In genomic region chr19:5925311-5925855, GRCm38 (mm10) we compare ENCODE assay signal across 9 mouse cellular contexts. TPM values are rescaled to one million over a fixed set of nuclear protein-coding genes. Genes with fewer than 3 reads are reported as not detected.
DNase-seq lines count a peak whose midpoint lies in the region; ATAC-seq lines count a peak whose summit lies in the region.
"Had no signal": no experiment of that assay in that cellular context is flagged by ENCODE, and none has a peak within 500 bp of the region (broad histone marks: within the 10 kb centered on the region; RNA-seq: fewer than 3 reads in every experiment).

No protein-coding gene starts in this region.

- no peak for DNase-seq in kidney, postnatal 36 days
- no peak for DNase-seq in hindbrain, embryonic 14.5 days (ENCODE audit: low spot score)
- DNase-seq in midbrain, embryonic 14.5 days: no peak
- DNase-seq in left cerebral cortex, adult 8-10 months (ENCODE audit: low spot score in 2 of 2): no peak
- DNase-seq in layer of hippocampus, postnatal 14 days (ENCODE audit: low spot score in 2 of 2): no peak
- no peak for DNase-seq in gastrocnemius, postnatal 36 days

- H3K4me1 ChIP-seq in kidney, embryonic 16.5 days (ENCODE audit: insufficient read depth, low read length): peaks cover 68% of the 10 kb centered on the region
- H3K4me1 ChIP-seq in brown adipose tissue, adult 24 weeks (ENCODE audit: control insufficient read depth, insufficient read depth, insufficient read length, low read length): peaks cover 21% of the 10 kb centered on the region
- H3K4me1 ChIP-seq in hindbrain, embryonic 14.5 days (replicated peaks; ENCODE audit: control insufficient read depth, insufficient read depth, low read length): peaks cover 16% of the 10 kb centered on the region; the same call in 1 of the 2 replicates
- H3K4me1 ChIP-seq in midbrain, embryonic 14.5 days (ENCODE audit: control insufficient read depth, insufficient read depth, low read length): peaks cover 12% of the 10 kb centered on the region

- peak overlapping the region; percentile 84 for H3K9ac ChIP-seq in kidney, embryonic 16.5 days (replicated peaks; ENCODE audit: low read length)
- peak overlapping the region; percentile 70 for H3K9ac ChIP-seq in hindbrain, embryonic 14.5 days
- peak overlapping the region; percentile 62 for H3K9ac ChIP-seq in midbrain, embryonic 14.5 days (replicated peaks; ENCODE audit: low read length)

- no peaks in the 10 kb centered on the region for H3K36me3 ChIP-seq in kidney, embryonic 16.5 days (ENCODE audit: insufficient read depth, low read length)
- no peaks in the 10 kb centered on the region for H3K36me3 ChIP-seq in hindbrain, embryonic 14.5 days (replicated peaks; ENCODE audit: control insufficient read depth, insufficient read depth)
- H3K36me3 ChIP-seq in midbrain, embryonic 14.5 days (ENCODE audit: control insufficient read depth, insufficient read depth, low read length): no peaks in the 10 kb centered on the region

- H3K4me3 ChIP-seq in kidney, embryonic 16.5 days (ENCODE audit: low read length): peak overlapping the region; percentile 75
- H3K4me3 ChIP-seq in brown adipose tissue, adult 24 weeks (ENCODE audit: insufficient read depth, low read depth, low read length): peak overlapping the region; percentile 60
- peak overlapping the region; percentile 61 for H3K4me3 ChIP-seq in hindbrain, embryonic 14.5 days (replicated peaks; ENCODE audit: low read length)
- peak overlapping the region; percentile 61 for H3K4me3 ChIP-seq in midbrain, embryonic 14.5 days (replicated peaks; ENCODE audit: low read depth, low read length)

- 32% methylated on average over 11 of the region's 11 CpGs for WGBS in kidney, embryonic 16.5 days
- 36% methylated on average over 11 of the region's 11 CpGs for WGBS in hindbrain, embryonic 14.5 days
- 29% methylated on average over 11 of the region's 11 CpGs for WGBS in midbrain, embryonic 14.5 days

- no peaks in the 10 kb centered on the region for H3K9me3 ChIP-seq in kidney, embryonic 16.5 days (ENCODE audit: low read length)
- no peaks in the 10 kb centered on the region for H3K9me3 ChIP-seq in hindbrain, embryonic 14.5 days (ENCODE audit: control insufficient read depth, low read length)
- H3K9me3 ChIP-seq in midbrain, embryonic 14.5 days (ENCODE audit: control insufficient read depth, low read length): no peaks in the 10 kb centered on the region

- H3K27me3 ChIP-seq in kidney, embryonic 16.5 days (ENCODE audit: insufficient read depth, low read length): no peaks in the 10 kb centered on the region
- no peaks in the 10 kb centered on the region for H3K27me3 ChIP-seq in hindbrain, embryonic 14.5 days (ENCODE audit: control insufficient read depth, insufficient read depth, low read length)
- H3K27me3 ChIP-seq in midbrain, embryonic 14.5 days (ENCODE audit: control insufficient read depth, insufficient read depth, low read length): no peaks in the 10 kb centered on the region
- H3K27me3 ChIP-seq: Patski had no signal

- no peak for ATAC-seq in kidney, embryonic 16.5 days (ENCODE audit: low FRiP score, low TSS enrichment)
- no peak for ATAC-seq in hindbrain, embryonic 14.5 days (ENCODE audit: low FRiP score)
- ATAC-seq in midbrain, embryonic 14.5 days (ENCODE audit: low FRiP score, low TSS enrichment): no peak

- H3K4me2 ChIP-seq in kidney, embryonic 16.5 days (replicated peaks; ENCODE audit: low read depth, low read length): peak overlapping the region; percentile 91
- H3K4me2 ChIP-seq in hindbrain, embryonic 14.5 days (replicated peaks): peak overlapping the region; percentile 69
- H3K4me2 ChIP-seq in midbrain, embryonic 14.5 days (ENCODE audit: low read length): peak overlapping the region; percentile 89

- peak overlapping the region; percentile 86 for H3K27ac ChIP-seq in kidney, embryonic 16.5 days (ENCODE audit: low read length)
- H3K27ac ChIP-seq in brown adipose tissue, adult 24 weeks (replicated peaks; ENCODE audit: low read depth, low read length): peak overlapping the region; percentile 89
- no peak overlapping the region for H3K27ac ChIP-seq in hindbrain, embryonic 14.5 days
- H3K27ac ChIP-seq in midbrain, embryonic 14.5 days (replicated peaks; ENCODE audit: low read depth, low read length): peak overlapping the region; percentile 77; the same call in 1 of the 2 replicates

- intact Hi-C loops in gastrocnemius, postnatal 36 days (cut with DNase I): loop anchor here (2.0 kb wide), 1 partner anchor 17 kb away; no protein-coding TSS in a partner anchor

RNA-seq across cellular contexts. Expression of gene Cdc42ep2, which starts 0.8 kb away (rescaled TPM):
- 16.5 and 17.3 TPM in 2 replicates for polyA plus RNA-seq in kidney, embryonic 16.5 days (2015; fragmentation: Nextera tagmentation; extraction: Ambion mirVana)
- 4.0 and 5.4 TPM in 2 replicates for polyA plus RNA-seq in brown adipose tissue, adult 24 weeks (2012; ENCODE audit: insufficient read depth, insufficient read length, missing spikeins)
- polyA plus RNA-seq in hindbrain, embryonic 14.5 days (2014; fragmentation: Nextera tagmentation; extraction: Ambion mirVana): 16.9 and 18.5 TPM in 2 replicates
- polyA plus RNA-seq in midbrain, embryonic 14.5 days (2014; fragmentation: Nextera tagmentation; extraction: Ambion mirVana): 12.3 and 16.2 TPM in 2 replicates
- 1 to 10 TPM; 6.1 to 7.4 (median 6.4) TPM for total RNA-seq in left cerebral cortex, adult 8-10 months (2022)
- 1 to 10 TPM; 4.7 to 5.7 TPM for total RNA-seq in layer of hippocampus, postnatal 14 days (2021)
- total RNA-seq in gastrocnemius, postnatal 36 days (2021): 10 to 100 TPM; 10.1 to 12.4 TPM

RNA-seq across cellular contexts. Expression of gene Dpf2, which starts 12.6 kb away (rescaled TPM):
- polyA plus RNA-seq in kidney, embryonic 16.5 days (2015; fragmentation: Nextera tagmentation; extraction: Ambion mirVana): 185 and 188 TPM in 2 replicates
- 22.6 and 36.6 TPM in 2 replicates for polyA plus RNA-seq in brown adipose tissue, adult 24 weeks (2012; ENCODE audit: insufficient read depth, insufficient read length, missing spikeins)
- 88.2 and 94.7 TPM in 2 replicates for polyA plus RNA-seq in hindbrain, embryonic 14.5 days (2014; fragmentation: Nextera tagmentation; extraction: Ambion mirVana)
- polyA plus RNA-seq in midbrain, embryonic 14.5 days (2014; fragmentation: Nextera tagmentation; extraction: Ambion mirVana): 96.6 and 108 TPM in 2 replicates
- 10 to 100 TPM; 76.4 to 87.8 (median 81.6) TPM for total RNA-seq in left cerebral cortex, adult 8-10 months (2022)
- 10 to 100 TPM; 78.1 to 92.3 TPM for total RNA-seq in layer of hippocampus, postnatal 14 days (2021)
- total RNA-seq in gastrocnemius, postnatal 36 days (2021): 10 to 100 TPM; 75.1 to 81.4 TPM

RNA-seq across cellular contexts. Expression of gene Tigd3, which starts 31.4 kb away (rescaled TPM):
- polyA plus RNA-seq in kidney, embryonic 16.5 days (2015; fragmentation: Nextera tagmentation; extraction: Ambion mirVana): 3.7 and 4.4 TPM in 2 replicates
- not detected in 2 replicates for polyA plus RNA-seq in brown adipose tissue, adult 24 weeks (2012; ENCODE audit: insufficient read depth, insufficient read length, missing spikeins)
- 6.1 and 9.4 TPM in 2 replicates for polyA plus RNA-seq in hindbrain, embryonic 14.5 days (2014; fragmentation: Nextera tagmentation; extraction: Ambion mirVana)
- polyA plus RNA-seq in midbrain, embryonic 14.5 days (2014; fragmentation: Nextera tagmentation; extraction: Ambion mirVana): 9.9 and 10.8 TPM in 2 replicates
- total RNA-seq in left cerebral cortex, adult 8-10 months (2022): 1 to 10 TPM; 3.9 to 5.6 (median 5.0) TPM
- 1 to 10 TPM; 3.4 to 4.2 TPM for total RNA-seq in layer of hippocampus, postnatal 14 days (2021)
- total RNA-seq in gastrocnemius, postnatal 36 days (2021): under 1 TPM in 1 of 2 experiments, not detected in 1; 0.20 TPM

RNA-seq across cellular contexts. Expression of gene Pola2, which starts 38.6 kb away (rescaled TPM):
- 77.7 and 82.1 TPM in 2 replicates for polyA plus RNA-seq in kidney, embryonic 16.5 days (2015; fragmentation: Nextera tagmentation; extraction: Ambion mirVana)
- 6.5 and 7.0 TPM in 2 replicates for polyA plus RNA-seq in brown adipose tissue, adult 24 weeks (2012; ENCODE audit: insufficient read depth, insufficient read length, missing spikeins)
- 22.2 and 24.2 TPM in 2 replicates for polyA plus RNA-seq in hindbrain, embryonic 14.5 days (2014; fragmentation: Nextera tagmentation; extraction: Ambion mirVana)
- polyA plus RNA-seq in midbrain, embryonic 14.5 days (2014; fragmentation: Nextera tagmentation; extraction: Ambion mirVana): 17.6 and 23.4 TPM in 2 replicates
- 1 to 10 TPM; 4.4 to 6.6 (median 5.6) TPM for total RNA-seq in left cerebral cortex, adult 8-10 months (2022)
- total RNA-seq in layer of hippocampus, postnatal 14 days (2021): 1 to 10 TPM; 8.0 to 10.0 TPM
- 10 to 100 TPM in 1 of 2 experiments, 1 to 10 TPM in 1; 8.6 to 11.6 TPM for total RNA-seq in gastrocnemius, postnatal 36 days (2021)

RNA-seq across cellular contexts. Expression of gene Slc25a45, which starts 47.8 kb away (rescaled TPM):
- 14.8 and 15.7 TPM in 2 replicates for polyA plus RNA-seq in kidney, embryonic 16.5 days (2015; fragmentation: Nextera tagmentation; extraction: Ambion mirVana)
- 2.3 and 2.4 TPM in 2 replicates for polyA plus RNA-seq in brown adipose tissue, adult 24 weeks (2012; ENCODE audit: insufficient read depth, insufficient read length, missing spikeins)
- 1.5 and 2.5 TPM in 2 replicates for polyA plus RNA-seq in hindbrain, embryonic 14.5 days (2014; fragmentation: Nextera tagmentation; extraction: Ambion mirVana)
- 0.73 and 1.2 TPM in 2 replicates for polyA plus RNA-seq in midbrain, embryonic 14.5 days (2014; fragmentation: Nextera tagmentation; extraction: Ambion mirVana)
- total RNA-seq in left cerebral cortex, adult 8-10 months (2022): 1 to 10 TPM; 3.2 to 5.1 (median 4.1) TPM
- 1 to 10 TPM; 3.6 to 3.7 TPM for total RNA-seq in layer of hippocampus, postnatal 14 days (2021)
- total RNA-seq in gastrocnemius, postnatal 36 days (2021): 1 to 10 TPM in 1 of 2 experiments, under 1 TPM in 1; 0.99 to 1.0 TPM
